13 mouse cellular contexts compared by ENCODE assay signal in genomic region chr2:92360186-92360823, GRCm38 (mm10). TPM values are rescaled to one million over a fixed set of nuclear protein-coding genes. Genes with fewer than 3 reads are reported as not detected.
DNase-seq lines count a peak whose midpoint lies in the region; ATAC-seq and TF ChIP-seq lines count a peak whose summit lies in the region.
"Had no signal": no experiment of that assay in that cellular context is flagged by ENCODE, and none has a peak within 500 bp of the region (broad histone marks: within the 10 kb centered on the region; RNA-seq: fewer than 3 reads in every experiment).

No protein-coding gene starts in this region.

- no peak overlapping the region for H3K9ac ChIP-seq in forebrain, embryonic 13.5 days
- H3K9ac ChIP-seq in forebrain, embryonic 12.5 days, result no peak overlapping the region
- H3K9ac ChIP-seq in kidney, postnatal 0 days (ENCODE audit: low read depth, low read length), result no peak overlapping the region
- H3K9ac ChIP-seq in forebrain, embryonic 16.5 days (replicated peaks; ENCODE audit: low read depth, low read length), result no peak overlapping the region
- H3K9ac ChIP-seq: embryonic facial prominence, embryonic 13.5 days; heart, embryonic 12.5 days had no signal

- H3K4me2 ChIP-seq in forebrain, embryonic 13.5 days, result no peak overlapping the region
- H3K4me2 ChIP-seq in forebrain, embryonic 12.5 days, result no peak overlapping the region
- no peak overlapping the region; the same call in 1 of the 2 replicates for H3K4me2 ChIP-seq in kidney, postnatal 0 days (ENCODE audit: low read length)
- no peak overlapping the region for H3K4me2 ChIP-seq in forebrain, embryonic 16.5 days (ENCODE audit: low read length)
- H3K4me2 ChIP-seq: embryonic facial prominence, embryonic 13.5 days; heart, embryonic 12.5 days had no signal

- H3K4me3 ChIP-seq in forebrain, embryonic 13.5 days, result no peak overlapping the region
- H3K4me3 ChIP-seq in forebrain, embryonic 12.5 days (replicated peaks), result no peak overlapping the region
- H3K4me3 ChIP-seq in kidney, postnatal 0 days (replicated peaks; ENCODE audit: low read depth, low read length), result no peak overlapping the region
- peak overlapping the region; percentile 57 for H3K4me3 ChIP-seq in E14TG2a.4 (replicated peaks; ENCODE audit: low read length)
- no peak overlapping the region for H3K4me3 ChIP-seq in forebrain, embryonic 16.5 days (replicated peaks; ENCODE audit: low read length)
- H3K4me3 ChIP-seq: embryonic facial prominence, embryonic 13.5 days; heart, embryonic 12.5 days had no signal

- no peaks in the 10 kb centered on the region for H3K27me3 ChIP-seq in forebrain, embryonic 13.5 days
- no peaks in the 10 kb centered on the region for H3K27me3 ChIP-seq in forebrain, embryonic 12.5 days
- H3K27me3 ChIP-seq in kidney, postnatal 0 days (ENCODE audit: insufficient read depth, low read length), result no peaks in the 10 kb centered on the region
- no peaks in the 10 kb centered on the region for H3K27me3 ChIP-seq in E14TG2a.4 (ENCODE audit: insufficient read depth, low read length)
- no peaks in the 10 kb centered on the region for H3K27me3 ChIP-seq in forebrain, embryonic 16.5 days (replicated peaks; ENCODE audit: control insufficient read depth, insufficient read depth, low read length)
- H3K27me3 ChIP-seq: embryonic facial prominence, embryonic 13.5 days; heart, embryonic 12.5 days had no signal

- no peak for DNase-seq in kidney, postnatal 0 days (ENCODE audit: low spot score)
- DNase-seq in kidney, adult 9 months, result no peak
- DNase-seq in gastrocnemius, postnatal 10 days, result no peak
- DNase-seq in c-Kit-positive CD71-positive TER-119-positive erythroid progenitor cells, embryonic 14.5 days (ENCODE audit: low spot score), result no peak
- DNase-seq: adrenal gland, adult 8-10 months; layer of hippocampus, postnatal 36 days; lung, postnatal 36 days had no signal

- peaks cover 77% of the 10 kb centered on the region for H3K36me3 ChIP-seq in forebrain, embryonic 13.5 days (ENCODE audit: poor library complexity, severe bottlenecking)
- peaks cover 69% of the 10 kb centered on the region for H3K36me3 ChIP-seq in forebrain, embryonic 12.5 days (replicated peaks)
- H3K36me3 ChIP-seq in kidney, postnatal 0 days (ENCODE audit: insufficient read depth, low read length), result peaks cover 45% of the 10 kb centered on the region
- peaks cover 88% of the 10 kb centered on the region for H3K36me3 ChIP-seq in E14TG2a.4 (ENCODE audit: insufficient read depth, low read length)
- H3K36me3 ChIP-seq in forebrain, embryonic 16.5 days (ENCODE audit: control insufficient read depth, insufficient read depth), result peaks cover 19% of the 10 kb centered on the region; the same call in 1 of the 2 replicates

- peak; percentile 48; the same call in 1 of the 2 replicates for ATAC-seq in forebrain, embryonic 13.5 days
- no peak for ATAC-seq in forebrain, embryonic 12.5 days (ENCODE audit: low FRiP score)
- ATAC-seq in kidney, postnatal 0 days (replicated peaks; ENCODE audit: low FRiP score, low read depth), result 0 out of 2 replicates have a peak, but pooled peaks have one; percentile 30
- peak; percentile 54 for ATAC-seq in forebrain, embryonic 16.5 days

- peak overlapping the region; percentile 57 for H3K27ac ChIP-seq in forebrain, embryonic 13.5 days
- H3K27ac ChIP-seq in forebrain, embryonic 12.5 days, result no peak overlapping the region
- H3K27ac ChIP-seq in kidney, postnatal 0 days, result peak overlapping the region; percentile 22; the same call in 1 of the 2 replicates
- H3K27ac ChIP-seq in forebrain, embryonic 16.5 days (ENCODE audit: low read length), result peak overlapping the region; percentile 20; the same call in 1 of the 2 replicates
- H3K27ac ChIP-seq: embryonic facial prominence, embryonic 13.5 days had no signal

- WGBS in forebrain, embryonic 13.5 days, result 72% methylated on average over 25 of the region's 25 CpGs
- 77% methylated on average over 25 of the region's 25 CpGs for WGBS in forebrain, embryonic 12.5 days
- 44% methylated on average over 25 of the region's 25 CpGs for WGBS in kidney, postnatal 0 days
- WGBS in forebrain, embryonic 16.5 days, result 60% methylated on average over 25 of the region's 25 CpGs

- TF ChIP-seq CTCF in kidney, postnatal 0 days (IDR thresholded peaks at IDR 0.05; ENCODE audit: low read depth), result no peak
- no peak for TF ChIP-seq CTCF in E14TG2a.4 (conservative IDR thresholded peaks at IDR 0.05; ENCODE audit: low read length)

- no peaks in the 10 kb centered on the region for H3K9me3 ChIP-seq in forebrain, embryonic 13.5 days (replicated peaks)
- H3K9me3 ChIP-seq in forebrain, embryonic 12.5 days, result no peaks in the 10 kb centered on the region
- no peaks in the 10 kb centered on the region for H3K9me3 ChIP-seq in kidney, postnatal 0 days (replicated peaks; ENCODE audit: low read length)
- H3K9me3 ChIP-seq in E14TG2a.4 (ENCODE audit: low read length), result no peaks in the 10 kb centered on the region
- no peaks in the 10 kb centered on the region for H3K9me3 ChIP-seq in forebrain, embryonic 16.5 days (ENCODE audit: control insufficient read depth, low read length)
- H3K9me3 ChIP-seq: embryonic facial prominence, embryonic 13.5 days; heart, embryonic 12.5 days had no signal

- H3K4me1 ChIP-seq in forebrain, embryonic 13.5 days, result peaks cover 8% of the 10 kb centered on the region; the same call in 1 of the 2 replicates
- no peaks in the 10 kb centered on the region for H3K4me1 ChIP-seq in forebrain, embryonic 12.5 days
- H3K4me1 ChIP-seq in kidney, postnatal 0 days (replicated peaks; ENCODE audit: insufficient read depth, low read length), result no peaks in the 10 kb centered on the region
- H3K4me1 ChIP-seq in E14TG2a.4 (replicated peaks; ENCODE audit: low read depth, low read length), result peaks cover 30% of the 10 kb centered on the region
- H3K4me1 ChIP-seq in forebrain, embryonic 16.5 days (replicated peaks; ENCODE audit: control insufficient read depth, insufficient read depth, low read length), result peaks cover 10% of the 10 kb centered on the region; the same call in 1 of the 2 replicates
- H3K4me1 ChIP-seq: embryonic facial prominence, embryonic 13.5 days had no signal

RNA-seq across cellular contexts. Expression of gene Pex16, which starts 14.2 kb away (rescaled TPM):
- 33.8 and 33.9 TPM in 2 replicates for polyA plus RNA-seq in forebrain, embryonic 13.5 days (2015; fragmentation: Nextera tagmentation; extraction: Ambion mirVana)
- polyA plus RNA-seq in forebrain, embryonic 12.5 days (2016; fragmentation: Nextera tagmentation; extraction: Ambion mirVana), result 22.8 and 24.2 TPM in 2 replicates
- 34.3 and 36.8 TPM in 2 replicates for polyA plus RNA-seq in kidney, postnatal 0 days (2015; fragmentation: Nextera tagmentation; extraction: Ambion mirVana)
- 38.3 and 42.0 TPM in 2 replicates for polyA plus RNA-seq in forebrain, embryonic 16.5 days (2015; fragmentation: Nextera tagmentation; extraction: Ambion mirVana)
- total RNA-seq in gastrocnemius, postnatal 10 days (2021), result 10 to 100 TPM; 19.0 to 22.2 TPM

RNA-seq across cellular contexts. Expression of gene Large2, which starts 14.4 kb away (rescaled TPM):
- polyA plus RNA-seq in forebrain, embryonic 13.5 days (2015; fragmentation: Nextera tagmentation; extraction: Ambion mirVana), result 1.5 and 2.4 TPM in 2 replicates
- polyA plus RNA-seq in forebrain, embryonic 12.5 days (2016; fragmentation: Nextera tagmentation; extraction: Ambion mirVana), result 5.3 and 5.5 TPM in 2 replicates
- polyA plus RNA-seq in kidney, postnatal 0 days (2015; fragmentation: Nextera tagmentation; extraction: Ambion mirVana), result 30.6 and 34.3 TPM in 2 replicates
- 1.4 and 2.4 TPM in 2 replicates for polyA plus RNA-seq in forebrain, embryonic 16.5 days (2015; fragmentation: Nextera tagmentation; extraction: Ambion mirVana)
- total RNA-seq in gastrocnemius, postnatal 10 days (2021), result under 1 TPM; 0.40 to 0.70 TPM

RNA-seq across cellular contexts. Expression of gene 1700029I15Rik, which starts 22.0 kb away (rescaled TPM):
- polyA plus RNA-seq in forebrain, embryonic 13.5 days (2015; fragmentation: Nextera tagmentation; extraction: Ambion mirVana), result 6.2 and 6.6 TPM in 2 replicates
- polyA plus RNA-seq in forebrain, embryonic 12.5 days (2016; fragmentation: Nextera tagmentation; extraction: Ambion mirVana), result 5.6 and 6.8 TPM in 2 replicates
- 1.8 and 2.5 TPM in 2 replicates for polyA plus RNA-seq in kidney, postnatal 0 days (2015; fragmentation: Nextera tagmentation; extraction: Ambion mirVana)
- 5.7 and 8.6 TPM in 2 replicates for polyA plus RNA-seq in forebrain, embryonic 16.5 days (2015; fragmentation: Nextera tagmentation; extraction: Ambion mirVana)
- 1 to 10 TPM in 1 of 2 experiments, under 1 TPM in 1; 0.80 to 1.9 TPM for total RNA-seq in gastrocnemius, postnatal 10 days (2021)

RNA-seq across cellular contexts. Expression of gene Mapk8ip1, which starts 40.8 kb away (rescaled TPM):
- 66.9 and 71.1 TPM in 2 replicates for polyA plus RNA-seq in forebrain, embryonic 13.5 days (2015; fragmentation: Nextera tagmentation; extraction: Ambion mirVana)
- polyA plus RNA-seq in forebrain, embryonic 12.5 days (2016; fragmentation: Nextera tagmentation; extraction: Ambion mirVana), result 83.2 and 83.5 TPM in 2 replicates
- polyA plus RNA-seq in kidney, postnatal 0 days (2015; fragmentation: Nextera tagmentation; extraction: Ambion mirVana), result 25.9 and 28.2 TPM in 2 replicates
- 101 TPM in 2 replicates for polyA plus RNA-seq in forebrain, embryonic 16.5 days (2015; fragmentation: Nextera tagmentation; extraction: Ambion mirVana)
- total RNA-seq in gastrocnemius, postnatal 10 days (2021), result 10 to 100 TPM; 24.1 to 27.2 TPM
